Mouse (Mus musculus) liver, postnatal 0 days (tissue): ENCODE data around the gene Map3k1.

Source experiments
- CTCF ChIP-seq: sonication (generic); IDR thresholded peaks from 2 replicates; pipeline ENCODE4 v1.5.1; 2016; ENCODE audit warnings: antibody characterized with exemption, low read depth
- EP300 ChIP-seq: IDR thresholded peaks from 2 replicates; pipeline ENCODE4 v1.6.1; 2016; ENCODE audit warnings: antibody characterized with exemption, low read depth, mild to moderate bottlenecking

DNA sequence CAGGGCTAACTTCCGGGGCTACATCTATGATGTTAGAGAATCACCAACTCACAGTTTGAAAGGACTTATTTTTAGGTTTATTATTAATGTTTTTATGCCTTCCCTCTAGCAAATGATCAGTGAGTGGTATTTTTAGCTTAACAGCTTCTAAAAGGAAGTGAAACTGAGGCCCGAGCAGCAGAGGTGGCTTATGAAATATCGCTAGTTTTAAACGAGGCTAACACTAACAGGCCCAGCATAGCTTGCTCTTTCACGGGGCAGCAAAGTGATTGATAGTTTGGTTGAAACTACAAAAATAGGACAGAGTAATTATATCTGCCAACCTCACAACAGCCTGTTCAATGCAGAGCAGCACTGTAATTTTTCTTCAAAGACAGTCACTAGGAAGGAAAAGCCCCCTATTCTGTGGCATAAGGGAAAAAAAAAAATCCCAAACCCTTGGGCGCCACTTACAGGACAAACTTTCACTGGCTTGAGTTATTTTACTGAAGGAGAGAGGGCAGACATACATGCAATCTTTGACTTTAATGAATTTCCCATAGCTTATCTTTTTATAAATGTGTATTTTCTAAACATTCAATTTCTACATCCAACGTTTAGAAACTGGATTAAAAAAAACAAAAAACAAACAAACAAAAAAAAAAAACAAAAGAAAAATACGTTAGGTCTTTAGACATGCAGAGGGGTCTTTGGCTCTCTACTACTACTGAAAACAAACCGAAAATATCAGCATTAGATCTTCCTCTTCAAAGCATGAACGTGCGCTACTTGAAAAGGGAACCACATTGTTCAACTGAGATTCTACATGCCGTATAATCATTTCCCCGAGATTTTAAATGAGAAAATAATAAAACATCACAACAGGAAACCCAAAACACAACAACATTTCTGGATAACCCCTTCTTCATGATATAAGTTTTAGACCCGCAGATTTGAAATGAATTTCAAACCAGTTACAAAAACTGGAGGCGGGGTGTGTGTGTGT lies 2.8 kb downstream of the Map3k1 start:
- TF ChIP-seq CTCF (peak; percentile 59), EP300 (no peak)
